Mouse (Mus musculus): ENCODE measurements at regions not wholly inside any gene's neighbourhood (a gene's known extent, or its start where the extent isn't known, plus 50 kb on each side); places are given as distances from the start of the nearest gene placed in this dataset.

DNA sequence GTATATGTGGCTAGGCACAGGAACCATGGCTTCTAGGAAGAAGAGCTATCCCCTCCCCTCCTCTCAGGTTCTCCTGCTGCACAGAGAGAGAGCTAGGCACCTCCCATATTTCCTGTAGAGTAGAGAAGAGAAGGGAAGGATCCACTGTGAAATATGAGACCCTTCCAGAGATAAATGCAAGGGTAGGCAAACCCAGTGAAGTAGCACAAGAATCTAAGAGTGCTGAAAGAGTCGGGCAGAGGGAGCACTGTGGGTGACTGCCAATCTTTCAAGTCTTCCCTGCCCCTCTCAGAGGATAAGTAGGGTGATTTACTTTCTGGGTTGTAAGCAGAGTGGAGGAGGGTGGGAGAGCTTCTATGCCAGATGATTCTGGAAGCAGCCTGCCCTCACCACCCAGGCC lies 360.8 kb downstream of the Sox9 start:
- TF ChIP-seq CTCF (IDR thresholded peaks at IDR 0.05; ENCODE audit: extremely low read depth, insufficient read depth, low read length) (no peak), POLR2A (IDR thresholded peaks at IDR 0.05; ENCODE audit: extremely low read depth, insufficient read depth, low read length) (no peak)

Measured in cortical plate, adult 2 months (tissue).